Mouse (Mus musculus): ENCODE data around the gene Tmem63a.

GRCm38 (mm10) chr1:180904039-180904814 lies 37.9 kb upstream of the Tmem63a start, which contains the start of gene Pycr2:
- TF ChIP-seq ZC3H11A (IDR thresholded peaks at IDR 0.05; ENCODE audit: borderline replicate concordance, low read depth, low read length), result no peak
- no peak for TF ChIP-seq MAFK (IDR thresholded peaks at IDR 0.05; ENCODE audit: insufficient read depth, low read depth, low read length)
- TF ChIP-seq CHD2 (IDR thresholded peaks at IDR 0.05; ENCODE audit: low read depth, low read length), result peak; percentile 60; the same call in 1 of the 2 replicates
- TF ChIP-seq HCFC1 (IDR thresholded peaks at IDR 0.05; ENCODE audit: borderline replicate concordance, insufficient read depth, low read length), result no peak
- TF ChIP-seq ZNF384 (IDR thresholded peaks at IDR 0.05; ENCODE audit: low read depth, low read length), result no peak

All from ES-E14 (cell line).